Mouse (Mus musculus) stomach, embryonic 15.5 days (tissue): ENCODE measurements at regions not wholly inside any gene's neighbourhood (a gene's known extent, or its start where the extent isn't known, plus 50 kb on each side); places are given as distances from the start of the nearest gene placed in this dataset.
A peak's percentile ranks its signal among the peaks of the same experiment; 100 is the strongest.

Experiments used
- ATAC-seq: fragments of 200-750 bp; cut with Nextera tagmentation; 2 replicates; pipeline ENCODE4 v1.8.0; 2017; ENCODE audit warnings: low read depth, moderate number of reproducible peaks, moderate TSS enrichment; ENCODE audit not compliant: insufficient read depth, low FRiP score
- H3K27ac ChIP-seq: fragments of 300-500 bp; sonication (generic); 2 replicates; pipeline ENCODE4 v1.5.1; 2015; ENCODE audit warnings: mild to moderate bottlenecking, inconsistent platforms
- H3K27me3 ChIP-seq: fragments of 300-500 bp; sonication (generic); replicated peaks from 2 replicates; pipeline ENCODE4 v1.6.1; 2015; ENCODE audit warnings: inconsistent platforms
- H3K36me3 ChIP-seq: fragments of 300-500 bp; sonication (generic); 2 replicates; pipeline ENCODE4 v1.6.1; 2015; ENCODE audit warnings: inconsistent platforms
- H3K4me1 ChIP-seq: fragments of 300-500 bp; sonication (generic); 2 replicates; pipeline ENCODE4 v1.6.1; 2015; ENCODE audit warnings: inconsistent platforms
- H3K4me2 ChIP-seq: fragments of 300-500 bp; sonication (generic); 2 replicates; pipeline ENCODE4 v1.6.1; 2015; ENCODE audit warnings: mild to moderate bottlenecking, inconsistent platforms
- H3K4me3 ChIP-seq: fragments of 300-500 bp; sonication (generic); replicated peaks from 2 replicates; pipeline ENCODE4 v1.5.1; 2015; ENCODE audit warnings: inconsistent platforms
- H3K9ac ChIP-seq: fragments of 300-500 bp; sonication (generic); 2 replicates; pipeline ENCODE4 v1.6.1; 2015; ENCODE audit warnings: inconsistent platforms
- H3K9me3 ChIP-seq: fragments of 300-500 bp; sonication (generic); 2 replicates; pipeline ENCODE4 v1.6.1; 2016; ENCODE audit warnings: inconsistent platforms
- WGBS: fragments of 180-500 bp; shearing (Covaris S2); methylation state at CpG from one replicate; pipeline ENCODE4 v1.1.7; 2015; 5-methylcytosine and 5-hydroxymethylcytosine counted together

- Histone ChIP-seq H3K4me3 (no peak overlapping the region), H3K4me2 (no peak overlapping the region), H3K9me3 (no peaks in the 10 kb centered on the region), H3K4me1 (no peaks in the 10 kb centered on the region), H3K9ac (no peak overlapping the region), H3K36me3 (no peaks in the 10 kb centered on the region), H3K27ac (no peak overlapping the region), H3K27me3 (no peaks in the 10 kb centered on the region)
- 87% methylated on average over 2 of the region's 2 CpGs for WGBS
- ATAC-seq = no peak
Measured at GRCm38 (mm10) chr13:107396036-107396435, 374.1 kb upstream of the Kif2a start.

- H3K36me3 ChIP-seq = no peaks in the 10 kb centered on the region
- H3K9ac ChIP-seq = no peak overlapping the region
- H3K9me3 ChIP-seq = no peaks in the 10 kb centered on the region
- H3K4me1 ChIP-seq = no peaks in the 10 kb centered on the region
- H3K27me3 ChIP-seq = no peaks in the 10 kb centered on the region
- no peak overlapping the region for H3K4me3 ChIP-seq
- no peak overlapping the region for H3K4me2 ChIP-seq
- no peak for ATAC-seq
- 57% methylated on average over 1 of the region's 1 CpGs for WGBS
- no peak overlapping the region for H3K27ac ChIP-seq
Measured at GRCm38 (mm10) chr13:107394451-107394850, 372.5 kb upstream of the Kif2a start.

- WGBS = 44% methylated on average over 4 of the region's 4 CpGs
- no peak for ATAC-seq
- no peaks in the 10 kb centered on the region for H3K4me1 ChIP-seq
- H3K9ac ChIP-seq = no peak overlapping the region
- H3K9me3 ChIP-seq = no peaks in the 10 kb centered on the region
- no peaks in the 10 kb centered on the region for H3K27me3 ChIP-seq
- no peak overlapping the region for H3K27ac ChIP-seq
- H3K36me3 ChIP-seq = no peaks in the 10 kb centered on the region
- H3K4me2 ChIP-seq = no peak overlapping the region
- H3K4me3 ChIP-seq = no peak overlapping the region
Measured at GRCm38 (mm10) chr13:107389535-107390150, 367.7 kb upstream of the Kif2a start.

DNA sequence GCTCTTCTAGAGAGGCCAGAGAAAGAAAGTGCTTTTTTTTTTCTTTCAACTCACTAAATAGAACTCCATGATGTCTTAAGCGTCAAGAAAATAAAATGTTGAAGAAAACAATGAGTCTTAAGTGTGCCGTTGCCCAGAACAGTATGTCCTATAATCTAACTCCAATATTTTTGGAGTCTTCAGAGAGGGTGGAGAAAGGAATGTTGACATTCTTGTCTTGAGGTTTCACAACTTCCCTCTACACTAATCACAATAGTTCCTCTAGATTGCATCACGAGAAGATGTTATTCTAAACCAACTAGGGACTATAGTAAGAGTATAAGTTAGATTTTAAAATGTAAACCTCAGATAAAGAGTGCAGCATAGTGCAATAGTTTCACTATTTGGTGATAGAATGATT is 367.1 kb upstream of the Kif2a start:
- Histone ChIP-seq H3K27me3 (no peaks in the 10 kb centered on the region), H3K9ac (no peak overlapping the region), H3K36me3 (no peaks in the 10 kb centered on the region), H3K27ac (no peak overlapping the region), H3K9me3 (no peaks in the 10 kb centered on the region), H3K4me1 (no peaks in the 10 kb centered on the region), H3K4me3 (no peak overlapping the region), H3K4me2 (no peak overlapping the region)
- WGBS = 63% methylated on average over 3 of the region's 3 CpGs
- ATAC-seq = no peak

GRCm38 (mm10) chr13:107378076-107378475 is 356.1 kb upstream of the Kif2a start:
- no peaks in the 10 kb centered on the region for H3K4me1 ChIP-seq
- no peaks in the 10 kb centered on the region for H3K36me3 ChIP-seq
- H3K27ac ChIP-seq = no peak overlapping the region
- H3K4me2 ChIP-seq = no peak overlapping the region
- ATAC-seq = no peak
- 69% methylated on average over 1 of the region's 1 CpGs for WGBS
- H3K9me3 ChIP-seq = no peaks in the 10 kb centered on the region
- no peaks in the 10 kb centered on the region for H3K27me3 ChIP-seq
- no peak overlapping the region for H3K4me3 ChIP-seq
- H3K9ac ChIP-seq = no peak overlapping the region

GRCm38 (mm10) chr13:107372666-107373065 is 350.7 kb upstream of the Kif2a start:
- no peak overlapping the region for H3K4me2 ChIP-seq
- H3K4me3 ChIP-seq = no peak overlapping the region
- ATAC-seq = no peak
- no peaks in the 10 kb centered on the region for H3K9me3 ChIP-seq
- no peaks in the 10 kb centered on the region; the same call in 1 of the 2 replicates for H3K4me1 ChIP-seq
- H3K9ac ChIP-seq = no peak overlapping the region
- H3K36me3 ChIP-seq = no peaks in the 10 kb centered on the region
- 90% methylated on average over 3 of the region's 3 CpGs for WGBS
- no peak overlapping the region for H3K27ac ChIP-seq
- no peaks in the 10 kb centered on the region for H3K27me3 ChIP-seq

GRCm38 (mm10) chr13:107371616-107372582 is 350.0 kb upstream of the Kif2a start:
- Histone ChIP-seq H3K36me3 (no peaks in the 10 kb centered on the region), H3K4me2 (no peak overlapping the region), H3K4me1 (no peaks in the 10 kb centered on the region; the same call in 1 of the 2 replicates), H3K27me3 (no peaks in the 10 kb centered on the region), H3K9me3 (no peaks in the 10 kb centered on the region), H3K9ac (no peak overlapping the region), H3K4me3 (0 out of 2 replicates have a peak overlapping the region, but pooled peaks have one; percentile 1), H3K27ac (no peak overlapping the region)
- WGBS = 31% methylated on average over 17 of the region's 17 CpGs
- ATAC-seq = no peak

GRCm38 (mm10) chr13:107367639-107368038 is 345.7 kb upstream of the Kif2a start:
- WGBS = 81% methylated on average over 9 of the region's 9 CpGs
- H3K36me3 ChIP-seq = no peaks in the 10 kb centered on the region
- no peaks in the 10 kb centered on the region; the same call in 1 of the 2 replicates for H3K4me1 ChIP-seq
- no peak overlapping the region for H3K4me3 ChIP-seq
- no peaks in the 10 kb centered on the region for H3K9me3 ChIP-seq
- H3K27me3 ChIP-seq = no peaks in the 10 kb centered on the region
- H3K9ac ChIP-seq = no peak overlapping the region
- H3K27ac ChIP-seq = no peak overlapping the region
- no peak for ATAC-seq
- H3K4me2 ChIP-seq = no peak overlapping the region

DNA sequence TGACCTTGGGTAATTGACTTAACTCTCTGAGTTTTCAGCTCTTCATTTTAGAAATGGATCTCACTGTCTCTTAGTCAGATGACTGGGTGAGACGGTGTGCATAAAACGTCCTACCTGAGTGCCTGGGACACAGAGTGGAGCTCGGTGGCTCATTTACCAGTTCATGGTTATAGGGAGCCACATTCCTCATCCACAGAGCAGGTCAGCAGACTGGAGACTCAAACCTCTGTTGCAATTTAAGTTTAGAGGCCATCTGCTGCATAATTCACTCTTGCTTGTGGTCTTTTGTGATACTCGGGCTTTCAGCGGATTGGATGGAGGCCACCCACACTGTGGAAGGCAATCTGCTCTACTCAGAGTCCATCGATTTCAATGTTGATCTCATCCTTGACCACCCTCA is 343.8 kb upstream of the Kif2a start:
- no peak overlapping the region for H3K4me2 ChIP-seq
- H3K4me1 ChIP-seq = no peaks in the 10 kb centered on the region
- 67% methylated on average over 6 of the region's 6 CpGs for WGBS
- ATAC-seq = no peak
- H3K9me3 ChIP-seq = no peaks in the 10 kb centered on the region
- no peaks in the 10 kb centered on the region for H3K27me3 ChIP-seq
- H3K27ac ChIP-seq = no peak overlapping the region
- H3K36me3 ChIP-seq = no peaks in the 10 kb centered on the region
- H3K9ac ChIP-seq = no peak overlapping the region
- H3K4me3 ChIP-seq = no peak overlapping the region

GRCm38 (mm10) chr13:107365241-107365640 is 343.3 kb upstream of the Kif2a start:
- no peaks in the 10 kb centered on the region for H3K4me1 ChIP-seq
- H3K4me3 ChIP-seq = no peak overlapping the region
- ATAC-seq = no peak
- H3K9me3 ChIP-seq = no peaks in the 10 kb centered on the region
- no peak overlapping the region for H3K27ac ChIP-seq
- no peak overlapping the region for H3K9ac ChIP-seq
- H3K27me3 ChIP-seq = no peaks in the 10 kb centered on the region
- no peaks in the 10 kb centered on the region for H3K36me3 ChIP-seq
- H3K4me2 ChIP-seq = no peak overlapping the region
- 77% methylated on average over 7 of the region's 7 CpGs for WGBS

DNA sequence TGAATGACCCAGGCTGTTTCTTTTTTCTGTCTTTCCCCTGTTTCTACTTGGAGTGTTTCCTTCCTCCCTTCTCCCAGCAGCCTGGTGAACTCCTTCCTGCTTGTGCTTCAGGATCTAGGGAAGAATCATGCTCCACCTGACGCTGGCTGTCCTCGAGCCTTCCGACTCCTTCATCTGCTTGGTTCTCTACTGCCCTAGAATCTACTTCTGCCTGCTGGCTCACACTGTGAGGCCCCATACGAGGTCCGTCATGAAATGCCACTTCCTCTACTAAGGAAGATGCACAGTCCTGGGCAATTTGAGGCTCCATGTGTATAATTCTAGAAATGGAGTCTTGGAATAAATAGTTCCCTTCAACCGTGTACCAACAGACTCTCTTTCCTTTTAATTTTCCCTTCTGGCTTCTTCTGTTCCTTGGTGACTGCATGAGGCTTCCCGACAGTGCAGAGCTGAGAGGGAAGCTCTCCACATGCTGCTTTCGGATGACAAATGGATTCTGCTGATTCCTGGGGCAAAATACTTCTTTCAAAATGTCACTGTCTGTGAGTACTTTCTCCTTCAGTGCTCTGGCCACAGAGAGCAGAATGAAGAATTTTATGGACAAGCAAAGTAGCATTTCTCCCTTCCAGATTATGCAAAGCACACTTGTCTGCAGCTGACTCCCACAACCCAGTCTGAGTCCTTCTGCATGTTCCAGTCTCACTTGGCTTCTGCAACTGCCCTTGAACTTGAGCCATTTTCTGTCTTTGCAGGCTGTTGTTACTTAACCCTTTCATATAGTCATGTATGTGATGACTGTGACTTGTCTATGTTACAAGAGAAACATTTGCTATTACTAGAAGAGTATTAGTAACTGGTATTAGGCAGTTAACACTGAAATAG is 341.1 kb upstream of the Kif2a start:
- whole genome bisulfite sequencing = 62% methylated on average over 8 of the region's 8 CpGs

More for the DNA sequence above, 341.1 kb upstream of the Kif2a start:
- Histone ChIP-seq H3K27me3 (no peaks in the 10 kb centered on the region), H3K36me3 (no peaks in the 10 kb centered on the region), H3K9ac (no peak overlapping the region), H3K27ac (no peak overlapping the region), H3K4me3 (no peak overlapping the region), H3K4me2 (no peak overlapping the region), H3K4me1 (no peaks in the 10 kb centered on the region), H3K9me3 (no peaks in the 10 kb centered on the region)
- ATAC-seq = no peak
